In genomic region chr14:111261696-111262095, GRCm38 (mm10) we compare ENCODE assay signal across 27 mouse cellular contexts.
"Had no signal": no experiment of that assay in that cellular context is flagged by ENCODE, and none has a peak within 500 bp of the region (broad histone marks: within the 10 kb centered on the region; RNA-seq: fewer than 3 reads in every experiment).

No protein-coding gene starts in this region.

- DNase-seq: left cerebral cortex, postnatal 4 days; liver; liver, embryonic 13.5 days; liver, postnatal 0 days; lung, adult 18-20 months; lung, adult 2 months; lung, embryonic 14.5 days; lung, postnatal 10 days; lung, postnatal 14 days; lung, postnatal 36 days; lung, postnatal 4 days; midbrain, embryonic 14.5 days had no signal

- H3K4me1 ChIP-seq: limb, embryonic 10.5 days; limb, embryonic 12.5 days; limb, embryonic 13.5 days; limb, embryonic 15.5 days; liver, embryonic 12.5 days; liver, embryonic 13.5 days; liver, embryonic 15.5 days; lung, embryonic 15.5 days; megakaryocyte, embryonic 14.5 days; midbrain, embryonic 10.5 days; midbrain, embryonic 12.5 days; midbrain, embryonic 13.5 days; midbrain, embryonic 15.5 days had no signal

- H3K4me3 ChIP-seq: limb, embryonic 10.5 days; limb, embryonic 12.5 days; limb, embryonic 13.5 days; limb, embryonic 15.5 days; liver, embryonic 12.5 days; liver, embryonic 13.5 days; liver, embryonic 15.5 days; lung, embryonic 15.5 days; megakaryocyte, embryonic 14.5 days; midbrain, embryonic 10.5 days; midbrain, embryonic 12.5 days; midbrain, embryonic 13.5 days; midbrain, embryonic 15.5 days; myocyte had no signal

- H3K9ac ChIP-seq: limb, embryonic 12.5 days; limb, embryonic 13.5 days; limb, embryonic 15.5 days; liver, embryonic 12.5 days; liver, embryonic 13.5 days; liver, embryonic 14.5 days; liver, embryonic 15.5 days; liver, postnatal 0 days; lung, embryonic 14.5 days; lung, embryonic 15.5 days; midbrain, embryonic 12.5 days; midbrain, embryonic 13.5 days; midbrain, embryonic 15.5 days had no signal

- H3K36me3 ChIP-seq: limb, embryonic 10.5 days; limb, embryonic 12.5 days; limb, embryonic 13.5 days; limb, embryonic 15.5 days; liver, embryonic 12.5 days; liver, embryonic 13.5 days; liver, embryonic 15.5 days; lung, embryonic 15.5 days; midbrain, embryonic 10.5 days; midbrain, embryonic 12.5 days; midbrain, embryonic 13.5 days; midbrain, embryonic 15.5 days had no signal

- H3K27ac ChIP-seq: limb, embryonic 10.5 days; limb, embryonic 12.5 days; limb, embryonic 13.5 days; limb, embryonic 15.5 days; liver, embryonic 12.5 days; liver, embryonic 13.5 days; liver, embryonic 14.5 days; liver, embryonic 15.5 days; lung, embryonic 15.5 days; macrophage; midbrain, embryonic 10.5 days; midbrain, embryonic 12.5 days; midbrain, embryonic 13.5 days; midbrain, embryonic 15.5 days had no signal

- H3K9me3 ChIP-seq: limb, embryonic 10.5 days; limb, embryonic 12.5 days; limb, embryonic 13.5 days; limb, embryonic 15.5 days; liver, embryonic 12.5 days; liver, embryonic 13.5 days; liver, embryonic 15.5 days; lung, embryonic 15.5 days; megakaryocyte, embryonic 14.5 days; midbrain, embryonic 10.5 days; midbrain, embryonic 12.5 days; midbrain, embryonic 13.5 days; midbrain, embryonic 15.5 days had no signal
